In the genomic region with DNA sequence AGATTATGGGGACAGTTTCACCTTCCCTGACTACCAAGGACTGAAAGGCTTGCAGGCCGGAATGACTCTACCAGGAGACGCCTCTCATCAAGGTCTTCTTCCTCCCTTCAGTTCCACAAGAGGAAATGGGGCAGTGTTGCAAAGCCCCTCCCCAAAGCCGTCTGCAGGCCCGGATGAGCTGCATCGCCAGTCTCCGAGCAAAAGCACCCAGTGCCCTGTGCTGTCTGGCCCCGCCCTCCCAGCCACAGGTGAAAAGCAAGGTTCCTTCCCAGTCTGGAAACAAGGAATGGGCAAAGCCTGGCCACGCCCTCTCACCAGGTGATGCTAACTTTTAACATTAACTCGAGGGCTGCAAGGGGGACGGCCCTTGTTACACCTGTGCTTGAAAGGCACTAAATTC, we compare ENCODE assay signal across 9 mouse cellular contexts. TPM values are rescaled to one million over a fixed set of nuclear protein-coding genes. Genes with fewer than 3 reads are reported as not detected.
A peak's percentile ranks its signal among the peaks of the same experiment; 100 is the strongest.
DNase-seq lines count a peak whose midpoint lies in the region; ATAC-seq lines count a peak whose summit lies in the region.
"Had no signal": no experiment of that assay in that cellular context is flagged by ENCODE, and none has a peak within 500 bp of the region (broad histone marks: within the 10 kb centered on the region; RNA-seq: fewer than 3 reads in every experiment).

No protein-coding gene starts in this region.

- H3K27me3 ChIP-seq in embryonic facial prominence, embryonic 13.5 days = no peaks in the 10 kb centered on the region
- H3K27me3 ChIP-seq in embryonic facial prominence, embryonic 10.5 days (replicated peaks; ENCODE audit: low read depth, poor library complexity, severe bottlenecking) = no peaks in the 10 kb centered on the region
- no peaks in the 10 kb centered on the region for H3K27me3 ChIP-seq in midbrain, embryonic 15.5 days (replicated peaks)

- no peaks in the 10 kb centered on the region for H3K9me3 ChIP-seq in embryonic facial prominence, embryonic 13.5 days
- no peaks in the 10 kb centered on the region for H3K9me3 ChIP-seq in embryonic facial prominence, embryonic 10.5 days
- no peaks in the 10 kb centered on the region for H3K9me3 ChIP-seq in midbrain, embryonic 15.5 days

- H3K4me3 ChIP-seq in embryonic facial prominence, embryonic 13.5 days = no peak overlapping the region
- no peak overlapping the region for H3K4me3 ChIP-seq in embryonic facial prominence, embryonic 10.5 days
- no peak overlapping the region for H3K4me3 ChIP-seq in midbrain, embryonic 15.5 days

- no peak overlapping the region for H3K4me2 ChIP-seq in embryonic facial prominence, embryonic 13.5 days
- no peak overlapping the region for H3K4me2 ChIP-seq in midbrain, embryonic 15.5 days

- peaks cover 66% of the 10 kb centered on the region for H3K36me3 ChIP-seq in embryonic facial prominence, embryonic 13.5 days
- H3K36me3 ChIP-seq in embryonic facial prominence, embryonic 10.5 days (replicated peaks) = peaks cover 88% of the 10 kb centered on the region
- H3K36me3 ChIP-seq in midbrain, embryonic 15.5 days (replicated peaks) = peaks cover 23% of the 10 kb centered on the region

- DNase-seq in embryonic facial prominence, embryonic 10.5 days (ENCODE audit: low spot score) = no peak
- DNase-seq in kidney, postnatal 14 days = peak; percentile 68
- peak; percentile 51 for DNase-seq in naive thymus-derived CD4-positive, alpha-beta T cell, adult 2 months (ENCODE audit: low read depth)
- no peak for DNase-seq in cerebellum, postnatal 36 days
- DNase-seq in right cerebral cortex, adult 2 months (ENCODE audit: low spot score in 2 of 2) = no peak

- WGBS in embryonic facial prominence, embryonic 13.5 days = 51% methylated on average over 10 of the region's 10 CpGs
- whole genome bisulfite sequencing in embryonic facial prominence, embryonic 10.5 days = 58% methylated on average over 10 of the region's 10 CpGs
- 66% methylated on average over 10 of the region's 10 CpGs for WGBS in midbrain, embryonic 15.5 days

- 0 out of 2 replicates have a peak overlapping the region, but pooled peaks have one; percentile 34 for H3K27ac ChIP-seq in embryonic facial prominence, embryonic 13.5 days
- H3K27ac ChIP-seq in embryonic facial prominence, embryonic 10.5 days (replicated peaks) = no peak overlapping the region
- no peak overlapping the region for H3K27ac ChIP-seq in midbrain, embryonic 15.5 days

- peaks cover 16% of the 10 kb centered on the region; the same call in 1 of the 2 replicates for H3K4me1 ChIP-seq in embryonic facial prominence, embryonic 13.5 days
- H3K4me1 ChIP-seq in embryonic facial prominence, embryonic 10.5 days = peaks cover 3% of the 10 kb centered on the region; the same call in 1 of the 2 replicates
- H3K4me1 ChIP-seq in midbrain, embryonic 15.5 days = no peaks in the 10 kb centered on the region

- no peak overlapping the region for H3K9ac ChIP-seq in embryonic facial prominence, embryonic 13.5 days
- H3K9ac ChIP-seq in midbrain, embryonic 15.5 days = no peak overlapping the region

- ATAC-seq in embryonic facial prominence, embryonic 13.5 days (ENCODE audit: insufficient number of reproducible peaks, insufficient read depth, low FRiP score, low TSS enrichment, low read depth) = no peak
- peak; percentile 60 for ATAC-seq in activated CD4-positive, CD25-positive, alpha-beta regulatory T cell, adult 4 months
- ATAC-seq in midbrain, embryonic 15.5 days (replicated peaks) = no peak

RNA-seq across cellular contexts. Expression of gene Slc39a11, which starts 16.8 kb away (rescaled TPM):
- polyA plus RNA-seq in embryonic facial prominence, embryonic 13.5 days (2015; fragmentation: Nextera tagmentation; extraction: Ambion mirVana) = 21.3 and 26.3 TPM in 2 replicates
- polyA plus RNA-seq in embryonic facial prominence, embryonic 10.5 days (2016; fragmentation: Nextera tagmentation; extraction: Ambion mirVana) = 17.0 and 17.2 TPM in 2 replicates
- polyA plus RNA-seq in activated CD4-positive, CD25-positive, alpha-beta regulatory T cell, adult 4 months (2017; shearing (Covaris generic)) = 10 to 100 TPM; 12.5 to 17.1 TPM
- 33.9 and 35.3 TPM in 2 replicates for polyA plus RNA-seq in midbrain, embryonic 15.5 days (2015; fragmentation: Nextera tagmentation; extraction: Ambion mirVana)

RNA-seq across cellular contexts. Expression of gene Fam104a, which starts 17.3 kb away (rescaled TPM):
- 49.0 and 50.1 TPM in 2 replicates for polyA plus RNA-seq in embryonic facial prominence, embryonic 13.5 days (2015; fragmentation: Nextera tagmentation; extraction: Ambion mirVana)
- polyA plus RNA-seq in embryonic facial prominence, embryonic 10.5 days (2016; fragmentation: Nextera tagmentation; extraction: Ambion mirVana) = 53.4 and 57.6 TPM in 2 replicates
- polyA plus RNA-seq in activated CD4-positive, CD25-positive, alpha-beta regulatory T cell, adult 4 months (2017; shearing (Covaris generic)) = 10 to 100 TPM; 16.4 to 18.6 TPM
- 42.9 and 43.1 TPM in 2 replicates for polyA plus RNA-seq in midbrain, embryonic 15.5 days (2015; fragmentation: Nextera tagmentation; extraction: Ambion mirVana)

RNA-seq across cellular contexts. Expression of gene D11Wsu47e, which starts 17.6 kb away (rescaled TPM):
- 23.5 and 24.4 TPM in 2 replicates for polyA plus RNA-seq in embryonic facial prominence, embryonic 13.5 days (2015; fragmentation: Nextera tagmentation; extraction: Ambion mirVana)
- polyA plus RNA-seq in embryonic facial prominence, embryonic 10.5 days (2016; fragmentation: Nextera tagmentation; extraction: Ambion mirVana) = 26.4 and 28.0 TPM in 2 replicates
- 1 to 10 TPM; 6.8 to 8.6 TPM for polyA plus RNA-seq in activated CD4-positive, CD25-positive, alpha-beta regulatory T cell, adult 4 months (2017; shearing (Covaris generic))
- polyA plus RNA-seq in midbrain, embryonic 15.5 days (2015; fragmentation: Nextera tagmentation; extraction: Ambion mirVana) = 30.3 and 30.7 TPM in 2 replicates

RNA-seq across cellular contexts. Expression of gene Cog1, which starts 17.7 kb away (rescaled TPM):
- polyA plus RNA-seq in embryonic facial prominence, embryonic 13.5 days (2015; fragmentation: Nextera tagmentation; extraction: Ambion mirVana) = 24.3 and 27.4 TPM in 2 replicates
- 27.4 and 28.1 TPM in 2 replicates for polyA plus RNA-seq in embryonic facial prominence, embryonic 10.5 days (2016; fragmentation: Nextera tagmentation; extraction: Ambion mirVana)
- 10 to 100 TPM; 17.6 to 17.9 TPM for polyA plus RNA-seq in activated CD4-positive, CD25-positive, alpha-beta regulatory T cell, adult 4 months (2017; shearing (Covaris generic))
- 39.8 and 40.7 TPM in 2 replicates for polyA plus RNA-seq in midbrain, embryonic 15.5 days (2015; fragmentation: Nextera tagmentation; extraction: Ambion mirVana)

RNA-seq across cellular contexts. Expression of gene Cpsf4l, which starts 43.2 kb away (rescaled TPM):
- polyA plus RNA-seq in embryonic facial prominence, embryonic 13.5 days (2015; fragmentation: Nextera tagmentation; extraction: Ambion mirVana) = 1.5 and 1.7 TPM in 2 replicates
- 0.34 and 0.69 TPM in 2 replicates for polyA plus RNA-seq in embryonic facial prominence, embryonic 10.5 days (2016; fragmentation: Nextera tagmentation; extraction: Ambion mirVana)
- under 1 TPM in 1 of 2 experiments, not detected in 1; 0.45 TPM for polyA plus RNA-seq in activated CD4-positive, CD25-positive, alpha-beta regulatory T cell, adult 4 months (2017; shearing (Covaris generic))
- polyA plus RNA-seq in midbrain, embryonic 15.5 days (2015; fragmentation: Nextera tagmentation; extraction: Ambion mirVana) = 0.22 and 0.73 TPM in 2 replicates
- polyA plus RNA-seq: C2C12 had no signal

Comparison
In these comparisons a context has a peak if more than half of its experiments do, and no peak if none do; other contexts are left out.
1. DNase-seq: peak in kidney, postnatal 14 days (single experiment) and naive thymus-derived CD4-positive, alpha-beta T cell, adult 2 months (single experiment); none in embryonic facial prominence, embryonic 10.5 days (single experiment), cerebellum, postnatal 36 days (0 of 2) and right cerebral cortex, adult 2 months (0 of 2).